Mouse (Mus musculus) MEL (cell line): Measurements from ENCODE around the gene Itga2b.
A peak's percentile ranks its signal among the peaks of the same experiment; 100 is the strongest.

Experiments used
- CHD1 ChIP-seq: IDR thresholded peaks from 2 replicates; pipeline ENCODE4 v1.6.1; 2012; ENCODE audit warnings: low read depth, mild to moderate bottlenecking, inconsistent platforms, low read length, improper control_type of control experiment
- CTCF ChIP-seq, 3 experiments: IDR thresholded peaks in 2 of 3; conservative IDR thresholded peaks in 1 of 3; 2 replicates each; pipeline ENCODE4 v1.5.1; 2011 to 2012; ENCODE audit warnings: low read length in 3 of 3, low read depth in 2 of 3, mild to moderate bottlenecking in 2 of 3, improper control_type of control experiment in 1 of 3, inconsistent platforms in 1 of 3, mixed read lengths in 1 of 3, moderate library complexity in 1 of 3; ENCODE audit not compliant: control insufficient read depth in 1 of 3, insufficient read depth in 1 of 3, poor library complexity in 1 of 3, severe bottlenecking in 1 of 3
- EP300 ChIP-seq, 2 experiments: IDR thresholded peaks; 2 replicates each; pipeline ENCODE4 v1.6.1; 2011; ENCODE audit warnings: improper control_type of control experiment in 2 of 2, low read length in 2 of 2, low read depth in 1 of 2, mild to moderate bottlenecking in 1 of 2
- ETS1 ChIP-seq: IDR thresholded peaks from 2 replicates; pipeline ENCODE4 v1.6.1; 2012; ENCODE audit warnings: low read depth, mild to moderate bottlenecking, inconsistent platforms, low read length, improper control_type of control experiment, moderate library complexity
- JUND ChIP-seq: IDR thresholded peaks from 2 replicates; pipeline ENCODE4 v1.6.1; 2011; ENCODE audit warnings: low read depth, mild to moderate bottlenecking, improper control_type of control experiment, low read length
- MAFK ChIP-seq: IDR thresholded peaks from 2 replicates; pipeline ENCODE4 v1.6.1; 2011; ENCODE audit warnings: low read depth, mild to moderate bottlenecking, low read length, improper control_type of control experiment, borderline replicate concordance
- MEF2A ChIP-seq: IDR thresholded peaks from 2 replicates; pipeline ENCODE4 v1.6.1; 2014; ENCODE audit warnings: low read depth, mild to moderate bottlenecking, inconsistent platforms, low read length, improper control_type of control experiment; ENCODE audit not compliant: poor library complexity, insufficient replicate concordance, severe bottlenecking; ENCODE audit errors: extremely low read depth
- MYC ChIP-seq: IDR thresholded peaks from 2 replicates; pipeline ENCODE4 v1.6.1; 2011; ENCODE audit warnings: low read depth, mild to moderate bottlenecking, low read length, improper control_type of control experiment, moderate library complexity
- POLR2A ChIP-seq, 2 experiments: IDR thresholded peaks; 2 replicates each; pipeline ENCODE4 v1.6.1; 2011 to 2012; ENCODE audit warnings: low read length in 2 of 2, mild to moderate bottlenecking in 2 of 2, control low read depth in 1 of 2, improper control_type of control experiment in 1 of 2, low read depth in 1 of 2, moderate library complexity in 1 of 2; ENCODE audit not compliant: control insufficient read depth in 1 of 2, insufficient read depth in 1 of 2, poor library complexity in 1 of 2
- RAD21 ChIP-seq: IDR thresholded peaks from 2 replicates; pipeline ENCODE4 v1.6.1; 2011; ENCODE audit warnings: mild to moderate bottlenecking, low read depth, low read length, improper control_type of control experiment
- SIN3A ChIP-seq: IDR thresholded peaks from 2 replicates; pipeline ENCODE4 v1.6.1; 2012; ENCODE audit warnings: low read length, improper control_type of control experiment, inconsistent platforms
- ZC3H11A ChIP-seq: IDR thresholded peaks from 2 replicates; pipeline ENCODE4 v1.6.1; 2012; ENCODE audit warnings: low read depth, mild to moderate bottlenecking, inconsistent platforms, low read length, improper control_type of control experiment

GRCm38 (mm10) chr11:102429551-102429950 is 40.4 kb downstream of the Itga2b start:
- TF ChIP-seq POLR2A (IDR thresholded peaks at IDR 0.05; ENCODE audit: control insufficient read depth in 1 of 2, insufficient read depth in 1 of 2, low read depth in 1 of 2, low read length in 2 of 2, poor library complexity in 1 of 2) (no peak), CHD1 (no peak), CTCF (IDR thresholded peaks at IDR 0.05 in 2 of 3, conservative IDR thresholded peaks at IDR 0.05 in 1 of 3; ENCODE audit: control insufficient read depth in 1 of 3, insufficient read depth in 1 of 3, low read depth in 2 of 3, low read length in 3 of 3, poor library complexity in 1 of 3, severe bottlenecking in 1 of 3) (no peak), MEF2A (no peak), ZC3H11A (no peak), RAD21 (no peak), JUND (no peak), SIN3A (no peak), EP300 (IDR thresholded peaks at IDR 0.05; ENCODE audit: low read depth in 1 of 2, low read length in 2 of 2) (peak; percentile 48 to 62; a peak in 2 of 4 replicates), MAFK (no peak), ETS1 (no peak; the same call in 1 of the 2 replicates), MYC (no peak; the same call in 1 of the 2 replicates)
